Mouse (Mus musculus) cerebellum, adult (tissue): ENCODE data around the gene Vsig10l.
A peak's percentile ranks its signal among the peaks of the same experiment; 100 is the strongest.

Experiments
- ATAC-seq: cut with Nextera tagmentation; 2 replicates; pipeline ENCODE4 v1.9.2; 2017; ENCODE audit warnings: mild to moderate bottlenecking, moderate library complexity, mixed read lengths; ENCODE audit not compliant: insufficient number of reproducible peaks, low FRiP score, low TSS enrichment

Vsig10l gene

GRCm38 (mm10) chr7:43462851-43463250 is at the start of gene Vsig10l:
TSS of gene Vsig10l (plus strand) at chr7:43463151.
- no peak for ATAC-seq

GRCm38 (mm10) chr7:43417298-43417697 is 45.7 kb upstream of the Vsig10l start:
- ATAC-seq, result no peak

DNA sequence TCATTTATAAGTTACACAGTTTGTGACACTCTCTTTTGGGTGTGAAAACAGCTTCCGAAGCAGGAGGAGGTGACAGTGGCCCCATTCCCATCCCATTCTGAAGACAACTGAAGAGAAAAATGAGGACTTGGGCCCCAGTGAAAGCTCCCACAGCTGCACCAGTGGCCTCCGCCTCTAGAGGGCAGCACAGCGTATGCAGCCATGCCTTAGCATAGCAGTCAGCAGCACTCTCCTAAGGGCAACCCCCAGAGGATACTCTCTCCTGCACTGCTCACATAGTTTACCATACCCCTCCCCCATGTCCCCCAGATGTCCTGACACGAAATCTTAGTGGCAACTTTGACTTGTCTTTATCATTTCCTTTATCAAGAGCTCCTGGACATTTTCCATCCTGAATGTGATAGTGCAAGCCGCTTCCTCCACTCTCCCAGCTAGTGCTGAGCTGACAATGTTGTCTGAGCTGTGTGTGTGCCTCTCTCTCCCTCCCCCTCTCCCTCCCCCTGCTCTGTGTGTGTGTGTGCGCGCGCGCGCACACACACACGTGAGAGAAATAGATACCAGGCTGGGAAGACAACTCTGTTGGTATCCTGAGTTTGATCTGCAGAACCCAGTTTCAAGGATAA is 39.8 kb upstream of the Vsig10l start:
- peak; percentile 93 for ATAC-seq

DNA sequence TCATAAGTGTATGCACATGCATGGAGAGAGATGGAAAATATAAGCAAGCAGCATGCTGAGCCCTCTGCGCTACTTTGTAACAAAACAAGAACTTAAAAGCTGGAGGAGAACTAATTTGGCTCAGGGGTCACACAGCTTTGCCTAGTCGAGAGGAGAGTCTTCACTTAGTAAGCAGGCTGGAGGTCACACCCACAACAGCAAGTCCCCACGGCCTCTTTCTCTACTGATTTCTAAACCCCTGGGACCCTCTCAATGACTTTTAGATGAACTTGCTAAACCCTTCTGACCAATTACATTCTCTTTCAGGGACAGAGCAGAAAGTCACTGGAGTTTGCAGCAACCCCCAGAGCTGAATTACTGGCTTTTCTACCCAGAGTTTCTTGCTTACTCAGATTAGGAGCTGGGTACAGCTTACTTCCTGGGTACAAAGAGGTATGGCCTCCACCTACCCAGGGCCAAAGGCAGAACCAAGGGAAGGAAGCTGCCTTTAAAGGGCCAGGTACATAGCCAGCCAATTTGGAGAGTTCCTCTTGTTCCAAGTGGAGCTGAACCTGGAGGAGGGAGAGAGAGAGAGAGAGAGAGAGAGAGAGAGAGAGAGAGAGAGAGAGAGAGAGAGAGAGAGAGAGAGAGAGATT is 38.8 kb upstream of the Vsig10l start:
- ATAC-seq, result no peak

DNA sequence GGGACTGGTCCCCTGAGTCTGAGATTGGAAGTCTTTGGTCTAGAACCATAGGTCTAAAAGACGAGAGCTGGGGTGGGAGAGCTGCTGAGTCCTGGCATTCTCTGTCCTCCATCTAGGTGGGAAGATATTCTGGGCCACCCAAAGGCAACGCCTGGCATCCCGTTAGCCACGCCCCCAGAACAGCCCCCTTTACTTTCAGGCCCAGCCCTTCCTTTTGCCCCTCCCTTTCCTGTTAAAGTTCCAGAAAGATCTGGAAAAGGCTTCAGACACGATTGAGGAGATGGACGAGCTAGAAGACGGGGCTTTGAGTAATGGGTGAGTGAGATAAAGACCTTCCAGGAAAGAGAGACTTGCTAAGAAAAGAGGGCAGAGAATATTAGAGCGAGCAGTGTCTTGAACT is 35.5 kb upstream of the Vsig10l start, which contains the start of gene Lim2:
TSS of gene Lim2 (plus strand) at position 265 of the 400 bp plus-strand sequence.
- no peak for ATAC-seq

DNA sequence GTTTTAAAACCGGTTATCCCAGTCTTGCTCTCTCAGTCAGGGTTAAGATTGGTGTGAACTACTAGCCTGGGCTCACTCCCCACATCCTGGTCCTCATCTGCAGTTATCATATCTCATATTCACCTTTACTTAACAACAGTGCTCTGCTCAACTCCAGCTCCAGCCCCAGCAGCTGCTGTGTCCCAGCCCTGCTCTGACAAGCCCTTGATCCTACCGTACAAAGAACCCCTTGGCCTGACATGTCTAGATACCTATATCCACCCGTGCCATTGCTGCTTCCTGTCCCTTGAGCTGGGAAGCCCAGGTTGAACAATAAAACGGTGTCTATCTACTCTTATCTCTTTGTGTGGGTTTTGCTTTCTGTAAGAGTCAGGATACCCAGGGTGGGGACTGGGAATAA is 33.5 kb upstream of the Vsig10l start:
- ATAC-seq, result no peak

DNA sequence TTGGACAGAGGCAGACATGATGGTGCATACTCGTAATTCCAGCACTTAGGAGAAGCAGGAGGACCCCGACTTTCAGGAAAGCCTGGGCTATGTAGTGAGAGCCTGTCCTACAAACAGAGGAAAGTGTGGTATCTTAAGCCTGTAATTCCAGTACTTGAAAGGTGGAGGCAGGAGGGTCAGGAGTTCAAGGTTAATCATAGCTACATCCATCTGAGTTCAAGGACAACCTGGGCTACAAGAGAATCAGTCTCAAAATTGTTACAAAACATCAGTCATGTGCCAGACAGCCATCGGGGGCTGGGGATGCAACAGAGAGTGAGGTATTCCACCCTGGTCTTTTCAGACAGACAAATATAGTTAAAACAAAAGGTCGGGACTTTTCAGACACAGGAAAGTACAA is 30.1 kb upstream of the Vsig10l start:
- no peak for ATAC-seq

- ATAC-seq, result no peak
Measured at GRCm38 (mm10) chr7:43434676-43435075, 28.3 kb upstream of the Vsig10l start.

DNA sequence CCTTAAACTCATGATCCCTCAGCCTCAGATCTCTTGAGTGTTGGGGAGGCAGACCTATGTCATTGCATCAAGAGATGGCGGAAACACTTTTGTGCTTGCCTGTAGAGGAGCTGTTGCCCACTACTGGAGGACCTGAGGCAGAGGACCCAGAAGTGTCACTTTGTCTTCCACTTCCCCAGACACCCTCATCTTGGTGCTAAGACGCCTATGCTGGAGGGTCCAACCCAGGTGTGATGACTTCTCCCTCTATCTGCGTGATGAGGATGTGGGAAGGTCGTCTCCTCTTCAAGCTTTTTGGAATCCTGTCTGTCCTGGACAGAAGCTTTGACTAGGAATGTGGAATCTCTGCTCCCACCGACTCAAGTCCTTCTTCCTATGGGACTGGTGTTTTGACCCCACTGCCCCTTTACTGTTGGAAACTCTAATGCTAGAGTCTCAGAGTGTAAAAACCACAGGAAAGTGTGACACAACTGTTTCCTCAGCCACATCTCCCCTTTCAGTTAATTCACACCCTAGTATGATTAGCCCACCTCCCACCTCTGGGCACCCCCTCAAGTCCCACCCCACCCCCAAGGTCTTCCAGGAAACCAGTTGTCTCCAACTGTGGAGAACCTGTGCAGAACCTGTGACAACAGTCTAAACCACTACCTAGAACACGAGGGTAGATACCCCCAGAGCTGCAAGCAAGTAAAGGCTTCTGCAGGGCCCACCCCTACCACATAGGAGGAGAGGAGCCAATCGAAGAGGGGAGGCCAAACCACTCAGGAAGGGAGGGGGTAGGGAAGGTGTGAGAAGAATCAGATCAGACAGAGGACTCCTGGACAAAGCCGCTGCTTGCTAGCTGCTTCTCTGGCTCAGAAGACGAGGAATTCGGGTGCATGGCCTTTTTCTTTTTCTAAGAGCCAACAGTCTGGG is 26.4 kb upstream of the Vsig10l start, which contains the start of gene Nkg7:
TSS of gene Nkg7 (plus strand) at position 733 of the 915 bp plus-strand sequence.
- ATAC-seq, result no peak

DNA sequence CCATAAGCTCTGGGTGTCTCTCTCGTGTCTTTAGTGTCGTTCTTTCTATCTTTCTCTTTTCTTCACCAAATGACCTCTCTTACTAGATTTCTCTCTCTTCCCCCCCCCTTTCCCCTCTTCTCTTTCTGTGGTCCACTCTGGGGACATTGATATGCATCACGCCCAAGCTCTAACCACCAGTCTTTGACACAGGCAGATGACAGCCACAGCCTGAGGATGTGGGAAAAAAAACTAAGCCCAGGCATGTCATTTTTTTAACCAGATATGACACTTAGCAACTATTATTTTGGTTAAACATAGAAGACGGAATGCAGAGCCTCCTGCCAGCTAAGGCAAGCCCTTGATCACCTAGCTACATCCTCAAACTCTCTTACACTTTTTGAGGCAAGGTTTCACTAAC is 24.3 kb upstream of the Vsig10l start:
- ATAC-seq, result no peak

DNA sequence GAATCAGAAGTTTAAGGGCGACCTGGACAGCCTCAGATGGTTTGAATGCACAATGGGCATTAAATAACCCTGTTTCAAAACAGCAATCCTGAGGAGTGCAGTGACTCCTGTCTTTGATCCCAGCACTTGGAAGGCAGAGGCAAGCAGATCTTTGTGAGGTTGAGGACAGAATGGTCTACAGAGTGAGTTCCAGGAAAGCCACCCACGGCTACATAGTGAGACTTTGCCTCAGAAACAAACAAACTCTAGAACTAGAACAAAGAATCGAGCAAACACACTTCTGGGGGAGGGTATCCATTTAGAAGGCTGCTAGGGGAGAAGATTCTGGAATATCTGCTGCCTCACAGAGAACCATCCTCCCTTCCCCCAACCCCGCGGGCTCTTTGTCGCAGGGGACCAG is 22.5 kb upstream of the Vsig10l start, which contains the start of gene Cldnd2:
TSS of gene Cldnd2 (plus strand) at position 301 of the 400 bp plus-strand sequence.
- no peak for ATAC-seq

- no peak for ATAC-seq
Measured at GRCm38 (mm10) chr7:43441071-43441470, 21.9 kb upstream of the Vsig10l start.

- no peak for ATAC-seq
Measured at GRCm38 (mm10) chr7:43442684-43443083, 20.3 kb upstream of the Vsig10l start.

DNA sequence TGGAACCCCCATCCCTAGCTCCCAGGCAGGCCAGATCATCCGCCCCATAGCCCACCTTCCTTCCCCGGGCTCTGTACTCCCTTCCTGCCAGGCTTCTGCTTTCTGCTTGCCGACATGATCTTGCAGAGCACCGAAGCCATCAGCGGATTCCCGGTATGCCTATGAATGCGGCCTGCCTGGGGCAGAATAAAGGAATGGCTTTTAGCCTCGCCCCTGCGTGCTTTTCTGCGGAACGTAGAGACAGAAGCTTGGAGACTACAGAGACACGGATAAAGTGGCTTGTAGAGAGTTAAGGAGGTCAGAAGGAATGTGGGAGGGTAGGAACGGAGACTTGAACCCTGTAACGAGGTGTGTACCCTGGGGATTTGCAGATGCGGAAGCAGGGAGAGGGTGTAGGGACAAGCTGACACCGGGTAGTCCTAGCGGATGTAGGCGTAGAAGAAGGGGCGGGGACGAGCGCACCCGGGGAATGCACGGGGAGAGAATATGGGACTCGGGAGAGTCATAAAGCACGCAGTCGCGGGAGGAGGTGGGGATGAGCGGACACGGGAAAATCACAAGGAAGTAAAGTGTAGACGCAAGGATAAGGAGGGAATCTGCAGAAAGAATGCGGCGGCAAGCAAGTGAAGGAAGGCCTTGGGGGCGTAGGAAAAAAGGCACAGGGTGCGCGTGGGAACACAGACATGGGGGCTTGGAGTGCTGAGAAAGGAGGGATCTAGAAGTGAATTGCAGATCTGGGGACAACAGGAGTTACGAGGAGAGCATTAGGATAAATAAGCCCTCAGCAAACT is 19.6 kb upstream of the Vsig10l start:
- ATAC-seq, result peak; percentile 69; the same call in 1 of the 2 replicates

DNA sequence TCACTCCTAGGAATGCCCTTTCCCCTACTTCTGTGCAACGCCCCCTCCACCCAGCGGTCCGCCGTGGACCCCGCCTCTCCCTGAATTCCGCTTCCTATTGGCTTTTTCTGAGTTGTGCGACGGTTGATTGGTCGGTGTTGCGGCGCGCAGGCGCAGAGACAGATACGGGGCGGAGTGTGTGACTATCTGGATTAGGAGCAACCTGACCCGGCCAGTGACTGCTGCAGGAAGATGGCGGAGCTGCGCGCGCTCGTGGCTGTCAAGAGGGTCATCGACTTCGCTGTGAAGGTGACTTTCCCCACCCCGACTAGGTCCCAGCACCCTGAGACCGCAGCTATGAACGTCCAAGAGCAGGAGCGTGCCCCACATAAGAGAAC is 19.0 kb upstream of the Vsig10l start, which contains the start of the genes Etfb and Gm45233:
TSS of gene Etfb (plus strand) at position 167 of the 377 bp plus-strand sequence.
TSS of gene Gm45233 (plus strand) at position 212 of the 377 bp plus-strand sequence.
- ATAC-seq, result peak; percentile 95

DNA sequence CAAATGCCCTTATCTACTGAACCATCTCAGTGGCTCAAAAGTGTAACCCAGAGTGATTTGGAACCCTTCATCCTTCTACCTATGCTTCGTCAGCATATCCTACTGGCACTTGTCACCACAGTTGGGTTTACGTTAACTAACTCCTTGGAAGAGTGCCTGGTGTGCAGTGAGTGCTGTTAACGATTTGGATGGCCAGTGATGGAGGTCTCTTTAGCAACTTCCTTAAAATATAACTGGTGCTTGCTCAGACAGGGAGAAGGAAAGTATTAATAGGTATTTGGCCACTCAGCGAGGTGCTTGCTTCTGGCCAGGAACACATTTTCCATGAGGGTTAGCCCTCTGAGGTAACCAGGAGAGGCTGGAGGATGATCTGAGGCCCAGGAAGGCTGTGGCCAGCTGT is 15.2 kb upstream of the Vsig10l start:
- no peak for ATAC-seq

DNA sequence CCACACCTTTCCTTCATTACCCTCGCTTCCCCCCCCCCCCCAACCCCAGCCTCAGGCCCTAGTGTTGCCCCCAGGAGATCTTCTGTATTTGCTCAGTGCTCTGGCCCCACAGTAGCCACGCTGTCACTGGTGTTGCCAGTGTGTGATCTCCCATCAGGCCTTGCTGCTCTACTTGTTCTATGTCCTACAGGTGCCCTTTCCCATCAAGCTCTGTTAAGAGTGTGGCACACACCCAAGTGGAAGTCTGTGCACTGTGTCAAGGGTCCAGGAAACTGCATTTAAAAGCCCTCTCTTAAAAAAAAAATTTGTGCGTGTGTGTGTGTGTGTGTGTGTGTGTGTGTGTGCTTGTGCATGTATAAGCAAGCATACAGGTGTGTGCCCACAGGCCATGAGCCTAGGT is 14.7 kb upstream of the Vsig10l start:
- ATAC-seq, result no peak

GRCm38 (mm10) chr7:43449811-43450210 is 13.1 kb upstream of the Vsig10l start:
- no peak for ATAC-seq

DNA sequence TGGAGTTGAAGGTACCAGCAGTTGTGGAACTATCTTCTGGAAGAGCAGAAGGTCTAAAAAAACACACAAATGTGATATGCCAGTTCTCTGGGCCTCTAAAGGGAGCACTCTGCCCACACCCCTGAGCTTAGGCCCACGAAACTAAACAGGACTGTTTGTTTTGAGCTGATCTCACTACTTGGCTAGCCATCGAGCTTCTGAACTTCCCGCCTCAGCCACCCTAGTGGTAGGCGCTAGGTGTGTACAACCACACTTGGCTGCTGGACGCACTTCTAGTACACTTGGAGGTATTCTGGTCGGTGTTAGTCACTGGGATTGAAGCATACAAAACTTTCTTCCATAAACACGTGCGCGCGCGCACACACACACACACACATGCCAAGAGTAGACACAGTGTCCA is 11.2 kb upstream of the Vsig10l start:
- ATAC-seq, result no peak

DNA sequence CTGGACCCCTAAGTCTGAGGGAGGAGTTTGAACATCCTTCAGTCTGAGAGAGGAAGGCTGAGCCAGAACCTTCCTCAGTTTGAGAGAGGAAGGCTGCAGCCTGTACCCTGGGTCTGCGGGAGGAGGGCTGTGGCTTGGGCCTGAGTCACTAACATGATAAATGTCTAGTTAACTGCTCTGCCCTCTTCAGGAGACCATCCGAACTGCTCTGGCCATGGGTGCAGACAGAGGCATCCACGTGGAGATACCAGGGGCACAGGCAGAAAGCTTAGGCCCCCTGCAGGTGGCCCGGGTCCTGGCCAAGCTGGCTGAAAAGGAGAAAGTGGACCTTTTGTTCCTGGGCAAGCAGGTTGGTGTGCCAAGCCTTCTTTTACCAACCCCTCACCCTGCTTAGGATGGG is 10.3 kb upstream of the Vsig10l start:
- ATAC-seq, result no peak
